Mouse (Mus musculus): ENCODE results near the gene Egr4. TPM values are rescaled to one million over a fixed set of nuclear protein-coding genes. Genes with fewer than 3 reads are reported as not detected.

The Egr4 gene
- not detected for total RNA-seq (2021)
- long read RNA-seq, experiment 1: 0 reads
- long read RNA-seq, experiment 2: 0 reads

- no peak for DNase-seq (ENCODE audit: low spot score)
Observed at GRCm38 (mm10) chr6:85513531-85513910, at the start of gene Egr4. Egr4 (minus strand) TSS chr6:85513589.

- no peak for DNase-seq (ENCODE audit: low spot score)
Observed at GRCm38 (mm10) chr6:85562374-85562773, 49.0 kb upstream of the Egr4 start.

- DNase-seq (ENCODE audit: low spot score): no peak
Observed at GRCm38 (mm10) chr6:85547642-85548041, 34.3 kb upstream of the Egr4 start.

DNA sequence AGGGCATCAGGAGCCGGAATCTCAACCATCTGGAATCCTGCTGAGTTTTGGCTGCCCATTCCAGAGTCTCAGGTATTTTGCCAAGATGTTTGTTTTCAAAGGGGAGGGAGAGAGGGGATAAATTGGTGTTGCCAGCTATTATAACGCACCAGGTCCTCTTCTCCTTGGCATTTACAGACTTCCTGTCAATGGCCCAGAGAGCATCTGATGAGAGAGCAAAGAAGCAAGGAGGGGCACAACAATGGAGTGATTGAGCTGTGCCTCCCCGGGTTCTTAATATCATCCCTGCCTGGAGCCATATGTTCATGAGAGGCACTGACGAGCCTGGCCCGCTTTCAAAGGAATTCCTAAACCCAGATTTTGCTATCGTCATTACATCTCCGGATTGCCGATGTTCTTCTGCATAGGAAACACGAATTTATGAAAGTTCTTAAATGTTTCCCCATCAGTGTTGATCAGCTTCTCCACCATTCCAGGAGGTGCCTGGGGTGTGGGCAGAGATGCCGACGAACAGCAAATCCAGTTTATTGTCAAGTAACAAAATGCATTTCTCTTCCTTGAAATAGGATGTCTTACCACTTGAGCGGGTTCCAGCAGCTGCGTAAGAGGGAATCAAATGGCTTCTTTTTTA is 31.0 kb upstream of the Egr4 start:
- DNase-seq (ENCODE audit: low spot score): no peak

GRCm38 (mm10) chr6:85543351-85544175 is 30.2 kb upstream of the Egr4 start:
- no peak for DNase-seq (ENCODE audit: low spot score)

GRCm38 (mm10) chr6:85522825-85523224 is 9.4 kb upstream of the Egr4 start:
- no peak for DNase-seq (ENCODE audit: low spot score)

GRCm38 (mm10) chr6:85522026-85522425 is 8.6 kb upstream of the Egr4 start:
- no peak for DNase-seq (ENCODE audit: low spot score)

DNA sequence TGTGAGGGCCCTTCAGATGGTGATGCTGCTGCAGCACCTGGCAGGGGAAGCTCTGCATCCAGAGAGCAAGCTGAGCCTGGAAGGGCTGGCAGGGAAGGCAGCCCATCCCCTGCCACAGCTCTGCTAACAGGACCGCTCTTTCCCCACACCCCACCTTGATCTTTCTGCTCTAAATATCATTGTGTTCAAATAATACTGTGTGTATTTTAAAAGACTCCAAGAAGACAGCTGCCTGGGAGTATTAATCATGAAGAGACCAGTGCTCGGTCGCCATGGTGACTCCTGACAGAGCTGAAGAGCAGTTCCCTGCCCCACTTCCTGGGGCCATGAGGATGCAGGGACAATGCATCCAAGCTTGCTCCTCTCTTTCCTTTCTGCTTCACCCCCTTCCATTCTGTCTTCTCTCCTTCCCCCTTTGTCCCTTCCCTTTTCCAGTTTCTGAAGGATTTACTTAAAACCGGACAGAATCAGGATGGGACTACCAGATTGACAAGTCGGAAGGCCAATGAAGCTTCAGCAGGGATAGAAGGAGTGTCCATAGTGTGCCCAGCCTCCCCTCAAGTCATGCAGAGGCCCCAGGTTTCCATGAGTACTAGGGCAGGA is 4.8 kb upstream of the Egr4 start:
- DNase-seq (ENCODE audit: low spot score): no peak

DNA sequence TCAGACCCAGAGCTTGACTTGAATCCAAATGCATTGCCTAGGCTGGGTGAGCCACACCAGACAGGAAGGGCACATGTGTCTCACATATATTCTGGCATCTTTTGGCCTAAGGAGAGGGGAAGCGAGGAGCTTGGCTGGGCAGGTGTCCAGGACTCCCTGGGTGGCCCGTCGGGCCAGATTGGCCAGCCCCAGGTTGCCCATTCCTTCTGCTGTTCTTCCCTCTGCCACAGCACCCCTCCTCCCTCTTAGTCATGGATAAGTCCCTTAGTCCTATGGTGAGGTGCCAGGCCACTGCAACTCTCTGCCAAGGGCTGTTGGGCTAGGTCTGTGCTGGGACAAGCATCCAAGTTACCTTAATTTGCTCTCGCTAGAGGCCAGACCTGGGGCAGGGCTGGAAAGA is 2.6 kb upstream of the Egr4 start:
- no peak for DNase-seq (ENCODE audit: low spot score)

GRCm38 (mm10) chr6:85512577-85513530 is 535 bp downstream of the Egr4 start:
- no peak for DNase-seq (ENCODE audit: low spot score)

- DNase-seq (ENCODE audit: low spot score): no peak
Observed at GRCm38 (mm10) chr6:85512056-85512440, 1.3 kb downstream of the Egr4 start.

DNA sequence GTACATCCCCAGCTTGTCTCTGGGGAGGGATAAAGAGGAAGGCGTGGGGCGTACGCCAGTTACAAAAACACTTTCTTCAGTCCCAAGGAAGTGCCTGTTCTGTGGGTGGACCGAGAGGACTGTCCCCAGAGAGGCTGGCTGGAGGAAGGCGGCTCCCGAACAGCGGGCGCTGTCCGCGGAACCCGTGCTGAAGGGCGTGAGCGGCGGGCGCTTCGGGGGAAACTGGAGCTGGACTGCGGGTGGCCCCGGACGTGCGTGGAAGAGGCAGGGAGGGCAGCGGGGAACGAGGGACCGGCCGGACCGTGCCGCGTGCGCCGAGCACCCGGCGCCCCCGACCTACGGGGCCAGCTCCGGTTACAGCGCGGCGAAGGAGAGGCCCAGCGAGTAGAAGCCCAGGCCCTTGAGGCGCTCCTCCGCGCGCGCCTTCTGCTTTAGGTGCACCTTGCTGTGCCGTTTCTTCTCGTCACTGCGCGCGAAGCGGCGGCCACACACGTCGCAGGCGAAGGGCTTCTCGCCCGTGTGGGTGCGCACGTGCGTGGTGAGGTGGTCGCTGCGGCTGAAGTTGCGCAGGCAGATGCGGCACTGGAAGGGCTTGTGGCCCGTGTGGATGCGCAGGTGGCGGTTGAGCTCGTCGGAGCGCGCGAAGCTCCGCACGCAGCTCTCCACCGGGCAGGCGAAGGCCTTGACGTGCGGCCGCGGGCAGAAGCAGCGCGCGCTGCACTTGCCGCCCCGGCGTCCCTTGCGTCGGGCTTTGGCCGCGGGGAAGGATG is 1.9 kb downstream of the Egr4 start:
- DNase-seq (ENCODE audit: low spot score): peak; percentile 21

DNA sequence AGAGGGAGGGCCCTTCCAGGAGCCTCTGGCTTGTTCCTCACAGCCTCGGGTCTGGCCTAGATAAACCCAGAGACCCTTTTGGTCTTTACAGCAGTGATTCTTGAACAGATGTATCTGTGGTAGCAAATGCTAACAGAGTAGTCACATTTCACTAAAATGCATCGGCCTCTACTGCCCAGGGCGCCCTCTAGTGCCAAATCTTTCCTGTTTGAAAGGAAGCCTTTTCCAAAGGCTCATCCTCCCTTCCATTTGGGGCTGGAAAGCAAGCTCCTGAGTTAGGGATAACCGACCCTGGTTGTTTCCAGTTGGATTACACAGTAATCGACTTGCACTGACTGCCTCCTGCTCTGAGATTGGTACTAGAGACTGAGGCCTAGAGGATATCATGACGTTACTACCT is 2.9 kb downstream of the Egr4 start:
- DNase-seq (ENCODE audit: low spot score): no peak

- DNase-seq (ENCODE audit: low spot score): no peak
Observed at GRCm38 (mm10) chr6:85508602-85509001, 4.8 kb downstream of the Egr4 start.

- no peak for DNase-seq (ENCODE audit: low spot score)
Observed at GRCm38 (mm10) chr6:85504908-85505307, 8.5 kb downstream of the Egr4 start.

- DNase-seq (ENCODE audit: low spot score): no peak
Observed at GRCm38 (mm10) chr6:85502911-85503250, 10.5 kb downstream of the Egr4 start, which contains the start of gene Fbxo41. Fbxo41 (minus strand) TSS chr6:85502994.

GRCm38 (mm10) chr6:85502103-85502910 is 11.1 kb downstream of the Egr4 start:
- no peak for DNase-seq (ENCODE audit: low spot score)

- no peak for DNase-seq (ENCODE audit: low spot score)
Observed at GRCm38 (mm10) chr6:85501571-85502102, 11.8 kb downstream of the Egr4 start.

DNA sequence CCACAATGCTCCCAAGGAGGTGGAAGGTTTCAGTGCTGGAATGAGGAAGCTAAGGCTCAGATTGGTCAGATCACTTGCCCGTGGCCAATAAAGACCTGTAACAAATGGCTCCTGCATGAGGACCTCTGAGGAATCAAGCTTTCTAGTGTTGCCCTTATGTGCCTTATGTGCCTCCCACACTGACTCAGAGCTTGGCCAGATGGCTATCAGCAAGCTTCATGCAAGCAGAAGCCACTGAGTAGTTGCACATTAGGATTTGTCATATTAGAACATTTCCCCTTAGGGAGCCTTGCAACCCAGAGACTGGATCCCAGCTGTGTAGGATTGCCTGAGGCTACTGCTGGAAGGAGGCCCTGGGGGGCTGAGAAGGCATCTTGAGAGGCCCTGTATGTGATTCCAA is 13.0 kb downstream of the Egr4 start:
- DNase-seq (ENCODE audit: low spot score): no peak

GRCm38 (mm10) chr6:85498147-85498546 is 15.2 kb downstream of the Egr4 start:
- DNase-seq (ENCODE audit: low spot score): no peak

Measured in gastrocnemius, adult 18-20 months (tissue).